Mouse (Mus musculus) T-helper 17 cell (primary cell): ENCODE results near the gene Dmrtb1.

Experiments used
- in situ Hi-C, 2 experiments: fragments of 300-600 bp; cut with MboI, MseI; formaldehyde crosslinking; loops; 1 replicate in 1 of 2; 2 replicates in 1 of 2; pipeline ENCODE4 v1.15.1; 2025; ENCODE audit warnings: high pct_unique_total_duplicates in 2 of 2

Gene Dmrtb1

GRCm38 (mm10) chr4:107684130-107684529 is at the start of gene Dmrtb1:
TSS of gene Dmrtb1 (minus strand) at chr4:107684230.
- in situ Hi-C loops: no loop called here

- in situ Hi-C loops: loop anchor here in 1 of 2 experiments (5.0 kb wide), 1 partner anchor 109 kb away; no protein-coding TSS in a partner anchor
Measured at GRCm38 (mm10) chr4:107733603-107734002, 49.6 kb upstream of the Dmrtb1 start.

- in situ Hi-C loops: loop anchor here in 1 of 2 experiments (5.0 kb wide), 1 partner anchor 110 kb away; no protein-coding TSS in a partner anchor
Measured at GRCm38 (mm10) chr4:107732624-107733023, 48.6 kb upstream of the Dmrtb1 start.

GRCm38 (mm10) chr4:107732182-107732581 is 48.2 kb upstream of the Dmrtb1 start:
- in situ Hi-C loops: loop anchor here in 1 of 2 experiments (5.0 kb wide), 1 partner anchor 110 kb away; no protein-coding TSS in a partner anchor

- in situ Hi-C loops: loop anchor here in 1 of 2 experiments (5.0 kb wide), 1 partner anchor 111 kb away; no protein-coding TSS in a partner anchor
Measured at GRCm38 (mm10) chr4:107731088-107731465, 47.0 kb upstream of the Dmrtb1 start.

GRCm38 (mm10) chr4:107730391-107731087 is 46.5 kb upstream of the Dmrtb1 start:
- in situ Hi-C loops: loop anchor here in 1 of 2 experiments (5.0 kb wide), 1 partner anchor 112 kb away; no protein-coding TSS in a partner anchor

GRCm38 (mm10) chr4:107725432-107725831 is 41.4 kb upstream of the Dmrtb1 start:
- in situ Hi-C loops: no loop called here

GRCm38 (mm10) chr4:107720043-107720830 is 36.2 kb upstream of the Dmrtb1 start:
- in situ Hi-C loops: no loop called here

- in situ Hi-C loops: no loop called here
Measured at GRCm38 (mm10) chr4:107719161-107719560, 35.1 kb upstream of the Dmrtb1 start.

GRCm38 (mm10) chr4:107718720-107719119 is 34.7 kb upstream of the Dmrtb1 start:
- in situ Hi-C loops: no loop called here

GRCm38 (mm10) chr4:107717718-107718313 is 33.8 kb upstream of the Dmrtb1 start:
- in situ Hi-C loops: no loop called here

GRCm38 (mm10) chr4:107716754-107717299 is 32.8 kb upstream of the Dmrtb1 start:
- in situ Hi-C loops: no loop called here

GRCm38 (mm10) chr4:107706884-107707283 is 22.9 kb upstream of the Dmrtb1 start:
- in situ Hi-C loops: no loop called here

- in situ Hi-C loops: no loop called here
Measured at GRCm38 (mm10) chr4:107704185-107704584, 20.2 kb upstream of the Dmrtb1 start.

- in situ Hi-C loops: no loop called here
Measured at GRCm38 (mm10) chr4:107701679-107702078, 17.6 kb upstream of the Dmrtb1 start.

- in situ Hi-C loops: no loop called here
Measured at GRCm38 (mm10) chr4:107701116-107701515, 17.1 kb upstream of the Dmrtb1 start.

GRCm38 (mm10) chr4:107699271-107699670 is 15.2 kb upstream of the Dmrtb1 start:
- in situ Hi-C loops: no loop called here

- in situ Hi-C loops: no loop called here
Measured at GRCm38 (mm10) chr4:107693816-107694215, 9.8 kb upstream of the Dmrtb1 start.

- in situ Hi-C loops: no loop called here
Measured at GRCm38 (mm10) chr4:107688213-107688612, 4.2 kb upstream of the Dmrtb1 start.

GRCm38 (mm10) chr4:107687127-107687526 is 3.1 kb upstream of the Dmrtb1 start:
- in situ Hi-C loops: no loop called here

GRCm38 (mm10) chr4:107683006-107683756 is 849 bp downstream of the Dmrtb1 start:
- in situ Hi-C loops: no loop called here
